Mouse (Mus musculus) kidney, postnatal 36 days (tissue): ENCODE measurements around the gene Rad9a.

ENCODE experiments used
- DNase-seq, 2 experiments: peaks; one replicate each; pipeline ENCODE4 v3.0.0; 2021 to 2022; ENCODE audit warnings: mixed read lengths in 2 of 2

Gene Rad9a

DNA sequence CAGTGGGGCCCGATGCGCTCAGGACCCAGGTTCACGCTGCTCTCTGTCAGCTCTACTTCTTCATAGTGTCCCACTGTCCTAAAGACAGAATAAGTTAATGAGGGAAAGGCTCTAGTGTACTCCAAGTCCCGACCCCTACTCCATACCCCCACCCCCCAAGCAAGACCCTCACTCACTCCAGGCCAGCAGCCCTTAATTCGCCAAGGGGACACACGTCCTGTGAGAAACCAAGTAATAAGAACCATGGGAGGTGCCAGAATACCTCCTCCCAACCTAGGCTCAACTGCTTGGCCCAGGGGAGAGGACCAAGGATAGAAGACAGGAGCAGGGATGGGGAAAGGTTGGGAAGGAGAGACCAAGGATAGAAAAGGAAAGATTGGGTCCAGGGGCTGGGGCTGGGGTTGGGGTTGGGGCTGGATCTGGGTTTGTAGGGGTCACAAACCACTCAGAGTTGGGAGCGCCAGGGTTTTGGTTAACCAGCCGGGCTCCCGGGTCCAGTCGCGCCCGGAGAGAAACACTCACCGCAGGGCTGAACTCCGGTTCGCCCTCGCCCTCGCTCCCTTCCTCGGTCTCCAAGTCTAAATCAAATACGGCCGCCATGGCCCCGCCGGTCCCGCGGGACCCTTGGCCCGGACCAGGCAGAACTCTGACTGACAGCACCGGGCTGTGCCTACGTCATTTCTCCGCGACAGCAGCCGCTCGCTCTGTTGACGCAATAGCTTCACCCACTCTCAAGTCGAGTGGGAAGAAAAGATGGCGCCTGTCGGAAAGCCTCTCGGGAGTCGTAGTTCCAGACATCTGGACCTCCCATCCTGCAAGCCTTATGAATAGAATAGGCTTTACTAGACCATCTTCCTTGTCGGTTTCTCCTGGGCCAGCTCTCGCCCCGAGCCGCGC, 38.6 kb downstream of the Rad9a start, which contains the start of gene Rps6kb2:
Rps6kb2 (minus strand) TSS at position 709 of the 897 bp plus-strand sequence.
- peak; percentile 98 to 99 for DNase-seq

DNA sequence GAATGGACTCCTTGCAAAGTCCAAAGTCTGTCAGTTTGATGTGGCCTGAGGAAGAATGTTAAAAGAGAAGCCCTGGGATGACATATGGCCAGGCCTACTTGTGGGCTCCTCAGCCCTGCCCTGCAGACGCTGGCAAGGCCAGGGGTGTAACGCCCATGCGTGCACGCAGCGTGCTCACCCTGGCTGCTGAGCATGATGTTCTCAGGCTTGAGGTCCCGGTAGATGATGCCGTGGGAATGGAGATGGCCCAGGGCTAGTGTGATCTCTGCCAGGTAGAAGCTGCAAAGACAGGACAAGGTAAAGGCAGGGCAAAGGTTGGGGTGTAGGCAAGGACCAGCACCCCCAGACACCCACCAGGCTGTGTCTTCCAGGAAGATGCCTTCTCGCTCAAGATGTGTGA, 42.4 kb downstream of the Rad9a start:
- no peak for DNase-seq

DNA sequence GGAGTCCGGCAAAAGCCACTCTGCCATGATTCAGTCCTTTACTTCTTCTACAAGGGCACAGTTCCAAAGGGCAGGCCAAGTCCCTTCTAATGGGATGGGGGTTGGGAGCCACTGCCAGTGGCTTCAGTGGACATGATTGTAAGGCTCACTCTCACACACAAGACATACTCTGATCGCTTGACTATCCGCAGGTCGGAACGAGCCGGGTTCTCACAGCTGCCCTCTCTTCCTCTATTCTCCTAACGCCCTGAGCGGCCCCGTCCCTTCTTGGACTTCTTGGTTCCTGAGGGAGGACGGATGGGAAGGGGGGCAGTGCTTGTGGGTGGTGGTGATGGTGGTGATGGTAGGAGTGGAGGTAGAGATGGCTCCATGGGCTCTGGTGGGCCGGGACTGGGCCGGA, 44.7 kb downstream of the Rad9a start:
- no peak for DNase-seq

DNA sequence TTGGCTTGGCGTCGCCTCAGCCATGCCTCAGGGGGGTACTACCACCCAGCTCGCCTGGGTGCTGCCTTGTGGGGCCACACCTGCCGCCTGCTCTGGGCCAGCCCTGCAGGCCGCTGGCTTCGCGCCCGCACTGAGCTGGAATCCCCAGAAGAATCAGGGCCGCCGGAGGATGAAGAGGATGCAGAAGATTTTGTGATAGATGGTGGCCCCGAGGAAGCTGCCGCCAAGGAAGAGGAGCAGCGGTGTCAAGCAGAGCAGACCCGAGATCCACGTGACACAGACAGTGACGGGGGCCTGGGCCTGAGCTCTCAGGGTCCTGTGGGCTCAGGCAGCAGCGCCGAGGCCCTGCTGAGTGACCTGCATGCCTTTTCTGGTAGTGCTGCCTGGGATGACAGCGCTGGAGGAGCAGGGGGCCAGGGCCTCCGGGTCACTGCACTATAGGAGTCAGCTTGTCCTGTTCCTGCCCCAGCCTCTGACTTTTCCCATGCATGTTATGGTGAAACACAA, 45.3 kb downstream of the Rad9a start:
- DNase-seq, result no peak

DNA sequence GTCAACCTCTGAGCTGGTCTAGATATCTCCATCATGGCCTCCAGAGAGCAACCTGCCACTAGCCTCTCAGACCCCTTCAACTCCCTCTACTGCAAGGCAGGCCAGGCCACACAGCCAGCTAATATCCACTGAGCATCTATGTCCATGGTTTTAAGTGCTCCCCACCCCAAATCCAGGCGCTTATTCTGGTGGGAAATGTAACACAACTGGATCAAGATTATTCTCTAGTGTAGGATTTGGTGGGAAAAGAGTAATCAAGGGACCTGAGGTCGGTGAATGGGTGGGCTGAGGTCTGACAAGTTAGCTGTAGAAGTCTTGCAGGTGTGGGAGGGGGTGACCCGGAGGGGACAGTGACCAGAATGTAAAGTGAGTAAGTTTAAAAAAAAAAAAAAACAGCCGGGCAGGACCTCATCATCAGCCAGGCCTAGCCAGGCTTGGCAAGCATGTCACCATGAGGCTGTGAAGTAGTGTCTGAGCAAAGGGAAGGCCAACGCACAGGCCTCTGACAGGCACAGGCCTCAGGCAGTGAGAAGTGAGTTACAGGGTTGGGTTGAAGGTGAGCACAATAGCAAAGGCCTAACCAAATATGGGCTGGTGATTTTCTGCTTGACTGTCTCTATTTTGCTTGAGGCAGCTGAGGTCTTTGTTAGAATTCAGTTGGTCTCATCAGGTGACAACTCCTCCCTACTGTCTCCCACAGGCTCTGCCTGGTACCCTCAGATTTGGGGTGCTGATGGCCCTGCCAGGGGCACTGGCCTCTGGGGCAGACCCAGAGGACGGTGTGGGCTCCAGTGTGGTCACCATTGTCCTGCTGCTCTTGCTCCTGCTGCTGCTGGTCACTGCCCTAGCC, 46.0 kb downstream of the Rad9a start:
- DNase-seq, result no peak

DNA sequence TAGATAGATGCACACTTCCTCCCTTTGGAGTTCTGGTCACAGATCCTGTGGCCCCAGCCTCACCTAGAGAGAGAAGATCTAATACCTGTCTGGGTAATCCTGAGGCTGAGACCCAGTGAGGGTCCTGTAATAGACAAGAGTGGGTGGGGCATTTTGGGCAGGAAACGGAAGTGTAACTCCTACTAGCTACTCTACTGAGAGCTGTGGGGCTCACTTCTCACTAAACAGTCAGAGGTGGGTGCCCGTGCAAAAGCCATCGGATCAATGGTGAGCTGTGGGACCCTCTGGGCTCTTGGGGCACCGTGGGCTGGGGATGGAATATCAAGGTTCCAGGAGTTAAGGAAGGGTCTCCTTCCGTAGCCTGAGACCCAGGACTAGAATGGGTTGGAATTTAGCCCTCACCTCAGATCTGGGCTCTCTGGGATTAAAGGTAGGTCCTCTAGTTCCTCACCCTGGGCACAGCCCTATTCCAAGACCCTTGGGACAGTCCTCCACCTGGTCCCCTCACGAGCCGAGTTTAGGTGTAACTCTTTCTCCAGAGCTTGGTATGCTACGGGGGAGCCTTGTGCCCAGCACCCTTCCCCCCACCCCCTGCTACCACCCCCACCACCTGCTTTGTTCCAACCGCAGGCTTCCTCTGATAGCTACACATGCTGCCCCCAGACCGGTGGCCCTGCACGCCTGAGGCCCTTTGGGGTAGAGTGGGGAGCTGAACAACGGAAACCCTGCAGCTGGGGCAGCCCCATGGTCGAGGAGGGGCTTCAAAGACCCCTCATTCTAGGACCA, 46.8 kb downstream of the Rad9a start:
- DNase-seq, result no peak

DNA sequence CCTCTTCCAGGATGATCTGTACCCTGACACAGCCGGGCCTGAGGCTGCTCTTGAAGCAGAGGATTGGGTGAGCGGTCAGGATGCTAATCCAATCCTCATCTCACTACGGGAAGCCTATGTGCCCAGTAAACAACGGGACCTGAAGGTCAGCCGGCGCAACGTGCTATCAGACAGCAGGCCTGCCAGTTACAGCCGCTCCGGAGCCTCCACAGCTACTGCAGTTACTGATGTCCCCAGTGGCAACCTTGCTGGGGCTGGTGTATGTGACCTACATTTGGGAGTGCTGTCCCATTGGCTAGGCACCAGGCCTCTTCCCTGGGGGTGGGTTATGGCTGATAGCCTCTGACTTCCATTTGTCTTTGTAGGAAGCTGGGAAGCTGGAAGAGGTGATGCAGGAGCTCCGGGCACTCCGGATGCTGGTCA, 48.2 kb downstream of the Rad9a start, which contains the start of gene Ptprcap:
Ptprcap (plus strand) TSS at position 373 of the 423 bp plus-strand sequence.
- DNase-seq, result no peak

DNA sequence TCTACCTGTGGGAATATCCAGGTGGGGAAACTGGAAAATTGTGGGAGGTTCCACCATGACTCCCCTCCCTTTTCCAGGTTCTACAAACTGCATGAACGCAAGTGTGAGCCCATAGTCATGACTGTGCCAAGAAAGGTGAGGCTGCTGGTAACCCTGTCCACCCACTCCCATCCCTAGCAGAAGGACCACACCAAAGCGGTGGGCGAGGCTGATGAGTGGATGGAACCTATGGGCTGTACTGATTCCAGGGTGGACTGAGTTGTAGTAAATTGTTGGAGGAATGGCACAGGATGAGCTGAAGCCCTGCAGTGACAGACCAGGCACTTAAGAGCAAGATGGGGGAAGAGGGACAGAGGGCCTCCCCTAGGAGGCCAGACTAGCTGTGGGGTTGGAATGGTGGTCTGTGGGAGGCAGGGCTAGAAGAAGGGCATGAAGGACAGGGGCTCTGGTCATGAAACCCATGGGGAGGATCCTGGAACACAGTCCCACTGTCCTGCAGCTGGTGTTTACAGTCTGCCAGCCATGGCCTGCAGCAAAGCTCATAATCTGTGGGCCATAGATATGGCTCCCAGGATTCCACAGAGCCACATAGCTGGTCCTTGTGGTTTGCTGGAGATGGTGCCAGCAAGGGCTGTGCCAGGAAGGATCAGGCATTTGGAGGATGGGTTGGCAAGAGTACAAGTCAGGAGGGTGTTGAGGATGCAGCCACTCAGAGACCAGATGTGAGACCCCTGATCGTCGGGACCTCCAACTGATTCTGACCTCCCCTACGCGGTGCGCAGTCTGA, 48.8 kb downstream of the Rad9a start:
- DNase-seq, result no peak

DNA sequence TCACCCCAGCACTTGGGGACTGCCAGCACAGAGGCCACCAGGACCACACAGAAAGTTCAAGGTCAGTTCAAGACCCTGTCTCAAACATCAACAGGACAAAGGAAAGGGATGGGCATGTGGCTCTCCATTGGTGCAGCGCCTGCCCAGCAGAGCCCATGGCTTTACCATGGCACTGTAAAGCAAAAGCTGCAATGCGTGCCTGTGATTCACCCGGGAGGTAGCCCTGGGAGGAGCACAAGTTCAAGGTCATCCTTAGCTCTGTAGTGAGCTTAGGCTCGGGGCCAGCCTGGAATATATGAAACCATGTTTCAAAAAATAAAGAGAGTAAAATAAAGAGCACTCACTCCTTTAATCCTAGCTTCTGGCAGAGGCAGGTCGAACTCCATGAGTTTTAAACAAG, 49.6 kb downstream of the Rad9a start:
- no peak for DNase-seq

DNA sequence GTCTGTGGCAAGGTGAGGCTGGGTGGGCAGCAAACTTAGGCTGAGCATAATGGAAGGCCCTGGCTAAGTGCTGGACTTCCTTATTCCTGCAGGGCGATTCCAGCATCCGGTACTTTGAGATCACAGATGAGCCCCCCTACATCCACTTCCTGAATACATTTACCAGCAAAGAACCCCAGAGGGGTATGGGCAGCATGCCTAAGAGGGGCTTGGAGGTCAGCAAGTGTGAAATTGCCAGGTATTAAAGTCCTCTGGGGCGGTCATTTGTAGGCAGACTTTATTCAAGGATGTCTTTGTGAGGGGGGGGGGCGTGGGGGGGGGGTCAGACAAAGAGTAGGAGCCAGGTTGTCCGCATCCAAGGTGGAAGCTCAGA, 50.0 kb downstream of the Rad9a start:
- no peak for DNase-seq

DNA sequence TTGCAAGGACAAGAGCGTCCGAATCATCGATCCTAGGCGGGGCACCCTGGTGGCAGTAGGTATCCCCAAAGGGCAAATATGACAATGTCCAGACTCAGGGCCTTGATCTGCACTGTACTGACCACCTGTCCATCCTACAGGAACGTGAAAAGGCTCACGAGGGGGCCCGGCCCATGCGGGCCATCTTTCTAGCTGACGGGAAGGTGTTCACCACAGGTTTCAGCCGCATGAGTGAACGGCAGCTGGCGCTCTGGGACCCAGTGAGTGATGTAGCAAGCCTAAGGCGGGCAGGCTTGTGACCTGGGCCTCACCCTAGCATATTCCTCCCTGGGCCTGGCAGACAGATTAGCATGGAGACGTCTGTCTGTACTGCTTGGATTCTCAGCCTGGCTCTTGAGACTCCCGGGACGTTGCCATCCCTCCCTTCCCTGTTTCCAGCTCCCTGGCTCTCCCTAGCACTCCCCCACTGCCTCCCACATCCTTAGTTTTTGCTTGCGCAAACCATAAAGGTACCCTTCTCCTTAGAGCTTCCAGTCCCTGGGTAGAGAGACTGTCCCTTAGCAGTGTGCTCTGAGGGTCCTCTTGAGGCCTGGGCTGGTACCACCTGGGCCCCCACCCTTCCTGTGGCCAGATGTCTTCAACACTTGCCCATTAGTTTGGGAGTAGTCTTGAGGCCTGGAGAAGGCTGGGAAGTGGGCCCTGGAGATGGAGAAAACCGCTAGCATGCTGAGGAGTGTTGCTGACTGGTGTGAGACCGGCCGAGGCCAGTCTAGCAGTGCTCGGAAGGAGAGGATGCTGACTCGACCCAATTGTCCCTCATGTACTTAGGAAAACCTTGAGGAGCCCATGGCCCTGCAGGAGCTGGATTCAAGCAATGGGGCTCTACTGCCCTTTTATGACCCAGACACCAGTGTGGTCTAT, 50.6 kb downstream of the Rad9a start:
- DNase-seq, result no peak

DNA sequence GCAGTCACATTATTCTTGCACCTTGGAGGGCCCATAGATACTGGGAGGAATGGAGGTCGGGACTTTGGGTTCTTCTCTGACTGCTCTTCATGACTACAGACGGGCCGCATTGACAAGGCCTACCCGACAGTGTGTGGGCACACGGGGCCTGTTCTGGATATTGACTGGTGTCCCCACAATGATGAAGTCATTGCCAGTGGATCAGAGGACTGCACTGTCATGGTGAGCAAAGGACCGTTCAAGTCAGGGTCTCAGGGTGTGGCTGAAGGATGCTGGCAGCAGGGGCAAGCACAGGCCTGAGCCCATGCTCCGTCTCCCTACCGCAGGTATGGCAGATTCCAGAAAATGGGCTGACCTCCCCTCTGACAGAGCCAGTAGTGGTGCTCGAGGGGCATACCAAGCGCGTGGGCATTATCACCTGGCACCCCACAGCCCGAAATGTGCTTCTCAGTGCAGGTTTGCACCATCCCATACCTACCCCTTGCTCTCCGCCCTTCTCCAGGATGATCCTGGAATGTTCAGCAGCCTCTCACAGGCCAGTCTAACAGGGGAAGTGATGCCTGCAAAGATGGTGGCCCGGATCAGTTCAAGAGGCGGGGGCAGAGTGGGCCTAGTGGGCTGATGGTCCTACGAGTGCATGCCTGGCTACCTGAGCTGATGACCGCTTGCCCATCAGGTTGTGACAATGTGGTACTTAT, 51.5 kb downstream of the Rad9a start:
- no peak for DNase-seq

DNA sequence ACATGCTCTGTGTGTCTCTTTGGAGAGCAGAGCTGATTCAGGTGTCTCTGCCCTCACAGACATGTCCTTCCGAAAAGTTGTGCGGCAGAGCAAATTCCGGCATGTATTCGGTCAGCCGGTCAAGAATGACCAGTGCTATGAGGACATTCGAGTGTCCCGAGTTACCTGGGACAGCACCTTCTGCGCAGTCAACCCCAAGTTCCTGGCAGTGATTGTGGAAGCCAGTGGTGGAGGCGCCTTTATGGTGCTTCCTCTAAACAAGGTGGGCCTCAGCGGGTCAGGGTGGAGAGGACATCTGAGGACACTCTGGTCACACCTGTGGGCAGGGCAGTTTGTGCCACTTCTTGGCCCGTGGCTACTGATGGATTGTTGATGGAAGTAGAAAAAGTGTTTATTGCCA, 52.2 kb downstream of the Rad9a start:
- no peak for DNase-seq

DNA sequence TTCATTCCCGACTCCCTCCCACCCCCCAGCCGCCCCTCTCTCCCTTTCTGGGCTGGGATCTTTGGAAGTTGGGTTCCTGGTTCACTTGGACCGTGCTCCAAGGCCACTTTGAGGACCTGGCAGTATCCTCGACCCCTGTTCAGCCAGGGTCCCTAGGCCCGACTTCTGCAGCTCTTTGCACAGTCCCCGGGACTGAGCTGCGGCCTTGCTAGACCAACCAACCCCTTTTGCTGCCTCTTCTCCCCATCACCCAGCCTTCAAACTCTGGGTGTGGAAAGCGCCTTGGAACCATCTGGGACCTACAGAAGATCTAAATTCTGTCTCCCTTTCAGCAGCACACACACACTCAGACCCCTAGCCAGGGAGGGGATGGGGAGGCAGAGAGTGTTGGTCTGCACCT, 52.6 kb downstream of the Rad9a start:
- peak in 1 of 2 experiments; percentile 34 for DNase-seq

DNA sequence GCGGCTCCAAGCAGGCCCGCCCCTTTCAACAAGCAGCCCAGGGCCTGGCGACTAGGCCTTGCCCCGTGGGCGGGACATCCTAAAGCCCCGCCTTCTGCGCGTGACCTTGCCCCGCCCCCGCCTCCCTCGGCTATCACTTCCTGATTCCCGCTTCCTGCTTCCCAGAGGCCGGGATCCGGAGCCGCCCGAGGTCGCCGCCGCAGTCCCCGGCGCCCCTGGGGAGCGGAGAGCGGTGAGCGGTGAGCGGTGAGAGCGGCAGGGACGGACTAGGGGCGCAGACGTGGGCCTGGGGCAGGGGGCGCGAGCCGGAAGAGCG, 53.0 kb downstream of the Rad9a start, which contains the start of gene Coro1b:
Coro1b (plus strand) TSS at position 129 of the 316 bp plus-strand sequence.
- DNase-seq, result peak; percentile 98 to 99

DNA sequence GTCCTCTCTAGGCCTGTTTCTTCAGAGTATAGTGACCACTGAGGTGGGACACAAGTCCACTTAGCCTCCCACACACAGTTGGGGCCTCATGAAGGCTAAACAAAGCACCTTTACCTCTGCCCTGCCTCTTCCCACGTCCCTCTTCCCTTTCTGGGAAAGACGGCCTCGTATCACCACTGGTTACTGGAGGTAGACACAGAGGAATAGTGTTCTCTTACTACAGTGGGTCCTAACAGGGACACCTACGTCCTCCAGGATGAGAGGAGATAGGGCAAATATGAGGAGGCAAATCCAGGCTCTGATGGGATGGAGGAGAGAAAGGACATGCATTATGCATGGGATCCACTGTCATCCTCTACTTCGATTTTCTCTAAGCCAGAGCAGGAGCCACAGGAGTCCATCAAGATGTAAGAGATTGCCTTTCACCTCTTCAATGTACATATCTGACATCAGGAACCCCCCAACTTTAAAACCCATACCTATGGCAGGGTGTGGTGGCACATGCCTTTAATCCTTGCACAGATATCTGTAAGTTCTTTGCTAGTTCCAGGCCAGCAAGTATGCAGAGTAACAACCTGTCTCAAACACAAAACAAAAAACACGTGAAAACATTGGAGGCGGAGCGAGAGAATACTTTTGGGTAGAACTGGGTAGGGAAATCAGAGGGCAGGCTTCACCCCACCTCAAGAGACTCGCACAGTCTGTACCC, 53.5 kb downstream of the Rad9a start:
- no peak for DNase-seq

DNA sequence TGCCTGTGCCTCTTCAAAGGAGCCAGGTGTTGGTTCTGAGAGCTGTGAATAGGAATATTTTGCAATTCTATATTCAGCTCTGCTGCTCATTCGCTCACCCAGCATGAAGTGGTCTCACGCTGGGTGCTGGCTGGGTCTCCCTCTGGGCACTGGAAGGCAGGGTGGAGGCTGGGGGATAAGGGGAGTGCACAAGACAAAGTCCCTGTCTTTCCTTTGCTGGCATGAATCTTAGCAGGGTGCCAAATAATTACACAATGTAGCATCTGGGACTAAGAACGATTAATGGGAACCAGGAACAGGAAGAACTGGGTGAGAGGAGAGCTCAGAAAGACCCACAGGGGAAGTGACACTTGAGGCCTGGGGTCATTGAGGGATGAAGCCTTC, 54.4 kb downstream of the Rad9a start:
- DNase-seq, result no peak

DNA sequence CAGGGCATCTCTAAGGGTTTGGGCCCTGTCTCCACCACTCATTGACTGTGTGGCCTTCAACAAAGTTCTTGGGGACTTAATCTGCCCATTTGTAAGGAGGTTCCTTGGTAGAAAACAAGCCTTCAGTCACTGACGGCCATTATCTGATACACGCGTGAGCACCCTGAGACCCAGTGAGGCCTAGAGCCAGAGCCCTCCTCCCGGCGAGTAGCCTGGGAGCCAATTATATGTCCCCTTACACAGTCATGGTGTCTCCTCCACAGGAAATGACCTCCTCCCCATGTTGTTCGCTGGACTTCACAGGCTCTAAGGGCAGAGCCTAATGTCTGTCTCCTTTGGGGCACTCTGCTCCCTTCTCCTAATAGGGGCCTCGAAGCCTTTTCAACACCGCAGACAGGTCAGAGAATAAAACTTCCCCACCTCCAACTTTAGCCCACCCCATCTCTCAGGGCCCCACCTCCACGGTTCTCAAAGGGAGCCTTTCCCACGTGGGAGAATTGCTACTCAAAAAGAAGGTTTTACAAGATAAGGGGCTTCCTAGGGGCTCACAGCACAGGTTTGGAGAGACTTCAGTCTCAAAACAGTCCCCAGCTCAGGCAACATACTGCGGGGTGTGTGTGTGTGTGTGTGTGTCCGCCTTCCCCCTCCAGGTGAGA, 55.0 kb downstream of the Rad9a start:
- no peak for DNase-seq

DNA sequence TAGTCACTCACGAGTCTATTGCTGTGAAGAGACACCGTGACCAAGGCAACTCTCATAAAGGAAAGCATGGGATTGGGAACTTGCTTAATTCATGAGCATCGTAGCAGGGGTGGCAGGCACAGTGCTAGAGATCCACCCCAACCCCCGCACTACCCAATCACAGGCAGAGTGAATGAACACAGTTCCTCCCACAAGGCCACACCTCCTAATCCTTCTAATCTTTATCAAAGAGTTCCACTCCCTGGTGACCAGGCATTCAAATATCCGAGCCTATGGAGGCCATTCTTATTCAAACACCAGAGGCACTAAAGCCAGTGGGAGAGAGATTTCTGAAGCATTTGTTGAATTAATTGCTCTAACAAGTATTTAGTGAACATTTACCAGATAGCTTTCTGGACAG, 55.5 kb downstream of the Rad9a start:
- no peak for DNase-seq
